Mouse (Mus musculus) C2C12 (cell line): ENCODE results near the gene Camta1.

Experiments
- CEBPB ChIP-seq: IDR thresholded peaks from one replicate; pipeline ENCODE4 v1.6.1; 2011; ENCODE audit warnings: low read depth, mild to moderate bottlenecking, control low read depth, moderate library complexity
- CTCF ChIP-seq: IDR thresholded peaks from one replicate; pipeline ENCODE4 v1.5.1; 2011; ENCODE audit not compliant: control insufficient read depth, insufficient read depth, insufficient read length
- FOSL1 ChIP-seq: IDR thresholded peaks from one replicate; pipeline ENCODE4 v1.8.0; 2011; ENCODE audit warnings: mild to moderate bottlenecking, low read length; ENCODE audit not compliant: poor library complexity, insufficient read depth, severe bottlenecking
- MAX ChIP-seq: IDR thresholded peaks from one replicate; pipeline ENCODE4 v1.6.1; 2011; ENCODE audit warnings: mild to moderate bottlenecking, control low read depth
- MYOG ChIP-seq: IDR thresholded peaks from one replicate; pipeline ENCODE4 v1.6.1; 2011; ENCODE audit not compliant: control insufficient read depth, insufficient read length; ENCODE audit errors: extremely low read depth
- USF1 ChIP-seq: IDR thresholded peaks from one replicate; pipeline ENCODE4 v1.6.1; 2011; ENCODE audit warnings: low read depth, mild to moderate bottlenecking, control low read depth, moderate library complexity

DNA sequence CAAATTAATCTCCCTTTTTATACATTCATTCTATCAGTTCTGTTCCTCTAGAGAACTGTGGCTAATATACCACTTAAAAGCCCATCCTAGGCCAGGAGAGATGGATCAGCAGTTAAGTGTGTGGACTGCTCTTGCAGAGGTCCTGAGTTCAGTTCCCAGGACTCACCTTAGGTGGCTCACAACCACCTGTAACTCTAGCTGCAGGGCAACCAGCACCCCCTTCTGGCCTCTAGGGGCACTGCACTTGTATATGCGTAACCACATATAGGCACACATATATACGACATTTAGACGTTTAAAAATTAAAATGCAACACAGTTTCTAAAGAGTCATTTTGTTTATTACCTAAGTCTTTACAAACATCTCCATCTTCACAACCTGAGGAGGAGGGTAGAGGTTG lies 167.6 kb downstream of the Camta1 start:
- TF ChIP-seq CTCF: no peak
- TF ChIP-seq MAX: no peak
- TF ChIP-seq MYOG: no peak
- no peak for TF ChIP-seq CEBPB
- TF ChIP-seq USF1: no peak
- TF ChIP-seq FOSL1: no peak
